Mouse (Mus musculus): ENCODE data around the gene Ttll7. TPM values are rescaled to one million over a fixed set of nuclear protein-coding genes. Genes with fewer than 3 reads are reported as not detected.

The Ttll7 gene
- polyA plus RNA-seq, 1 experiment from 2014 or later, result 0.52 TPM

DNA sequence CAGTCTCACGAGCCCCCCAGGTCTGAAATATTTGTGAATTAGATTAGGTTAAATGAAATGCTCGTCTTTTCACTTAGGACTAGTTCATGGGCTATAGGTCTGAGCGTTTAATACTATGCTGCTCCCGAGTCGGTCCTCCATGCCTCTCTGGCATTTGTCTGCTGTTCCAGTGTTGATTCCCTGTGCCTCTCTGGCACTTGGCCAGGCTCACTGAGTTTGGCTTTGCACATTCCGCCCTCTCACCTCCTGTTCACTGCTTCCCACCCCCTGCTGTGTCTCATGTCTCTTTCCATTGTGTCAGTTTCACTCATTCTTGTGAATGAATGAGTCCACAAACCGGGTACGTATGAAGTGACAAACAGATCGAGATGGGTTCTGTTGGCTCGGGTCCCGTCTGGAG lies 66.2 kb downstream of the Ttll7 start:
- no peak for TF ChIP-seq CTCF (IDR thresholded peaks at IDR 0.05; ENCODE audit: low read depth)
- TF ChIP-seq EP300 (IDR thresholded peaks at IDR 0.05; ENCODE audit: low read depth), result no peak
- Histone ChIP-seq H3K4me3 (ENCODE audit: low read depth, low read length) (no peak overlapping the region), H3K9ac (replicated peaks) (no peak overlapping the region), H3K4me2 (ENCODE audit: low read depth, low read length) (no peak overlapping the region), H3K36me3 (replicated peaks; ENCODE audit: insufficient read depth, low read length) (no peaks in the 10 kb centered on the region), H3K27ac (ENCODE audit: low read depth) (no peak overlapping the region), H3K4me1 (ENCODE audit: insufficient read depth) (no peaks in the 10 kb centered on the region), H3K9me3 (ENCODE audit: low read length) (no peaks in the 10 kb centered on the region), H3K27me3 (ENCODE audit: insufficient read depth, low read length) (no peaks in the 10 kb centered on the region)
- 78% methylated on average over 11 of the region's 11 CpGs for WGBS (ENCODE audit: insufficient replicate concordance)
- DNase-seq, result no peak
- no peak for ATAC-seq

DNA sequence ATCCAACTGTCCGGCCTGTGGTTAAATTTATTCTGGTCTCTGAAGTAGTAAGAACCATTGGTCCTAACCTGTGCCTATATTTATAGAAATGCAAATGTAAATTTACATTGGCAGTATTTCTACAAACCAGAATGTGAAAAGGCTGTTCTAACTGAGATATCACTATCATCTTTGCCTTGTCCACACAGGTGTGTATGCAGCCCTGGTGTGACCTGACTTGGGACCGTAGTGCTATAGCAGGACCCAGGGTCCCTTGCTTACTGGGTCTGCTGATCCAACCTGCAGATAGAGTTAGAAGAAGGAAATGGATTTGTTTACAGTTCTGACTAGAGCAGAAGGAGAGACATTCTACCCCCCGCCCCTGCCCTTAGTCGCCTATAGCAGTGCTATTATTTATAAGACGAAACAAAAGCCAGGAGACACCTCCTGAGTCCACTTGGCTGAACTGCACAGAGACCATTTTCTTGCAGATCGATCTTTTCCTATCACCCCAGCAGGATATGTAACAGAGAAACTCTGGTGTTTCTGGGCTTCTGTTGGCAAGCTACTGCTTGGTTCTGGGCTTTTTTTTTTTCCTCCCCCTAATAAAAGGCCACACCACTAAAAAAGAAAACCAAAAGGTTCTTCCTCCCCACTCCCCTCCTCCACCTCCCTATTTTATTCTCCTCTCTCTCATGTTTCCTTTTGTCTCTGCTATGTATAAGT lies 75.3 kb downstream of the Ttll7 start:
- TF ChIP-seq EP300 (IDR thresholded peaks at IDR 0.05; ENCODE audit: low read depth) (no peak), CTCF (IDR thresholded peaks at IDR 0.05; ENCODE audit: low read depth) (no peak)
- Histone ChIP-seq H3K36me3 (replicated peaks; ENCODE audit: insufficient read depth, low read length) (no peaks in the 10 kb centered on the region), H3K4me3 (ENCODE audit: low read depth, low read length) (no peak overlapping the region), H3K9ac (replicated peaks) (no peak overlapping the region), H3K9me3 (ENCODE audit: low read length) (no peaks in the 10 kb centered on the region), H3K4me2 (ENCODE audit: low read depth, low read length) (no peak overlapping the region), H3K27ac (ENCODE audit: low read depth) (no peak overlapping the region), H3K4me1 (ENCODE audit: insufficient read depth) (no peaks in the 10 kb centered on the region), H3K27me3 (ENCODE audit: insufficient read depth, low read length) (no peaks in the 10 kb centered on the region)
- WGBS (ENCODE audit: insufficient replicate concordance), result 80% methylated on average over 6 of the region's 6 CpGs
- no peak for ATAC-seq
- DNase-seq, result no peak

DNA sequence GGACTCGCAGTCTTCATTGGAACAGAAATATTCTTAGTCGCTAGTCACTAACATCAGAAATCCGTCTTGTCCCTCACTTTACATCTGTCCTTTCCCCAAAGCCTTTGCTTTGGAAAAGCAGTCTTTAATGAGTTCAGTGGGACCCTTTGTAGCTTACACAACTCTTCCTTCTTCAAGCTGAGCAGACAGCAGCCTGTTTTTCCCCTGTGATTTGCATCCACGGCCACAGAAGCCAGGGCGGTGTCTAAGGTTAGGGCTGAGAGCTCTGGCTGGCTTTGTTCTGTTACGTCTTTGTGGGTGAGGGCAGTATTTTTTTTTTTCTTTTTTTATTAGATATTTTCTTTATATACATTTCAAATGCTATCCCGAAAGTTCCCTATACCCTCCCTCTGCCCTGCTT lies 76.0 kb downstream of the Ttll7 start:
- 82% methylated on average over 7 of the region's 7 CpGs for WGBS (ENCODE audit: insufficient replicate concordance)

DNA sequence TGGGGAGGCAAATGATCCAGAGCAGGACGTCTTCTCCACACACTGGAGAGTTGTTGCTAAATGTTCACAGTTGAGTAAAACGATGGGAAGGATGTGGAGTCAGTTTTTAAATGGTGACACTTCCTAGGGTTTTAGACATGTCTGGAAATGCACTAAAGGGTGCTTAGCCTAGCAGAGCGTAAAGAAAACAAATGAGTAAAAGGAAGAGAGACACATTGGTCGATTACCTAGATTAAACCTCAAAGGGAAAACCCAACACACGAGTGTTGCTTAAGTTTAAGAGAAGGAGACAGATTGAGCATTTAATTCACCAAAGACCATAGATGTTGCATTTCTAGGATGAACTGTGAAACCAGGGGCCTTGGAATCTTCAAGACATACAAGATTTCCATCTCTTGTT lies 76.8 kb downstream of the Ttll7 start:
- Histone ChIP-seq H3K9ac (replicated peaks) (no peak overlapping the region), H3K27ac (ENCODE audit: low read depth) (no peak overlapping the region), H3K9me3 (ENCODE audit: low read length) (no peaks in the 10 kb centered on the region), H3K36me3 (replicated peaks; ENCODE audit: insufficient read depth, low read length) (no peaks in the 10 kb centered on the region), H3K4me2 (ENCODE audit: low read depth, low read length) (no peak overlapping the region), H3K27me3 (ENCODE audit: insufficient read depth, low read length) (no peaks in the 10 kb centered on the region), H3K4me3 (ENCODE audit: low read depth, low read length) (no peak overlapping the region), H3K4me1 (ENCODE audit: insufficient read depth) (no peaks in the 10 kb centered on the region)
- TF ChIP-seq CTCF (IDR thresholded peaks at IDR 0.05; ENCODE audit: low read depth) (no peak), EP300 (IDR thresholded peaks at IDR 0.05; ENCODE audit: low read depth) (no peak)
- ATAC-seq, result no peak
- no peak for DNase-seq
- WGBS (ENCODE audit: insufficient replicate concordance), result 68% methylated on average over 5 of the region's 5 CpGs

More for the DNA sequence above, 76.0 kb downstream of the Ttll7 start:
- DNase-seq (no peak), ATAC-seq (no peak)
- TF ChIP-seq CTCF (IDR thresholded peaks at IDR 0.05; ENCODE audit: low read depth) (no peak), EP300 (IDR thresholded peaks at IDR 0.05; ENCODE audit: low read depth) (no peak)
- Histone ChIP-seq H3K36me3 (replicated peaks; ENCODE audit: insufficient read depth, low read length) (no peaks in the 10 kb centered on the region), H3K4me3 (ENCODE audit: low read depth, low read length) (no peak overlapping the region), H3K9me3 (ENCODE audit: low read length) (no peaks in the 10 kb centered on the region), H3K9ac (replicated peaks) (no peak overlapping the region), H3K27me3 (ENCODE audit: insufficient read depth, low read length) (no peaks in the 10 kb centered on the region), H3K27ac (ENCODE audit: low read depth) (no peak overlapping the region), H3K4me2 (ENCODE audit: low read depth, low read length) (no peak overlapping the region), H3K4me1 (ENCODE audit: insufficient read depth) (no peaks in the 10 kb centered on the region)

DNA sequence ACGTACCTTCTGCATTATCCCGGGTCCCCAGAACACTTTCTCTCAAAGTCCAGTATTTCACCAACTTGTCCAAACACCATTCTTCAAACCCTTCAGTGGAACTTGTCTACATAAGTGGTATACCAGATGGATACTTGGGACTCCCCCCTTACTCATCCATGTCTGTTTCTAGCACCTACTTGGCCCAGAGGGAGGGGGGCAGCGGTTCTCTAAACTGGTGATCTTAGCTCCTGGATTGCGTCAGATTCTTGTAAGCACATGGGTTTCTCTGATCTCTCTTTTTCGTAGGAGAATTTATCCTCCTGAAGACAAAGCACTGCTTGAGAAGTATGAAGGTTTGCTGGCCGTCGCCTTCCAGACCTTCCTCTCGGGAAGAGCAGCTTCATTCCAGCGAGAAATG lies 79.0 kb downstream of the Ttll7 start:
- ATAC-seq (no peak), DNase-seq (no peak)
- Histone ChIP-seq H3K9ac (replicated peaks) (no peak overlapping the region), H3K36me3 (replicated peaks; ENCODE audit: insufficient read depth, low read length) (no peaks in the 10 kb centered on the region), H3K4me3 (ENCODE audit: low read depth, low read length) (no peak overlapping the region), H3K4me2 (ENCODE audit: low read depth, low read length) (no peak overlapping the region), H3K27ac (ENCODE audit: low read depth) (no peak overlapping the region), H3K4me1 (ENCODE audit: insufficient read depth) (no peaks in the 10 kb centered on the region), H3K9me3 (ENCODE audit: low read length) (no peaks in the 10 kb centered on the region), H3K27me3 (ENCODE audit: insufficient read depth, low read length) (no peaks in the 10 kb centered on the region)
- TF ChIP-seq CTCF (IDR thresholded peaks at IDR 0.05; ENCODE audit: low read depth) (no peak), EP300 (IDR thresholded peaks at IDR 0.05; ENCODE audit: low read depth) (no peak)
- WGBS (ENCODE audit: insufficient replicate concordance), result 79% methylated on average over 9 of the region's 9 CpGs

DNA sequence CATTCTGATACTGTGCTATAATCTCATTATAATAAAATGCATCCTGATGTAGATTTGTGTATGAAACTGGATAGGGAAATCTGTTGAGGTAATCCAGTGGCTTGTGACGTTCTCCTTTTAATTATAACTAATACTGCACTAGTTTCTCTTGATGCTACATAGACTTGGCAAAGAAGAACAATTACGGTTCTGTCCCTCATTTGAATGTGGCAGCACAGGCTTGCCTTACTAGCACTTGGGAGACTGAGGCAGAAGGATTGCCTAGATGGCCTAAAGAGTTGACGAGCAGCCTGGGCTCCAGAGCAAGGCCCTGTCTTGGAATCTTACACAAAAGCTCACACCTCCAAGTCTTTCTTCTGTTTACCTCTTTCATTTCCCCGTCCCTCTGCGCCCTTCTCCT lies 80.3 kb downstream of the Ttll7 start:
- 72% methylated on average over 5 of the region's 5 CpGs for WGBS (ENCODE audit: insufficient replicate concordance)
- H3K9me3 ChIP-seq (ENCODE audit: low read length), result no peaks in the 10 kb centered on the region
- no peak overlapping the region for H3K9ac ChIP-seq (replicated peaks)
- H3K36me3 ChIP-seq (replicated peaks; ENCODE audit: insufficient read depth, low read length), result no peaks in the 10 kb centered on the region
- TF ChIP-seq EP300 (IDR thresholded peaks at IDR 0.05; ENCODE audit: low read depth), result no peak
- no peak for DNase-seq
- ATAC-seq, result no peak
- no peak overlapping the region for H3K4me2 ChIP-seq (ENCODE audit: low read depth, low read length)
- no peaks in the 10 kb centered on the region for H3K4me1 ChIP-seq (ENCODE audit: insufficient read depth)
- H3K27me3 ChIP-seq (ENCODE audit: insufficient read depth, low read length), result no peaks in the 10 kb centered on the region
- H3K4me3 ChIP-seq (ENCODE audit: low read depth, low read length), result no peak overlapping the region
- no peak overlapping the region for H3K27ac ChIP-seq (ENCODE audit: low read depth)

DNA sequence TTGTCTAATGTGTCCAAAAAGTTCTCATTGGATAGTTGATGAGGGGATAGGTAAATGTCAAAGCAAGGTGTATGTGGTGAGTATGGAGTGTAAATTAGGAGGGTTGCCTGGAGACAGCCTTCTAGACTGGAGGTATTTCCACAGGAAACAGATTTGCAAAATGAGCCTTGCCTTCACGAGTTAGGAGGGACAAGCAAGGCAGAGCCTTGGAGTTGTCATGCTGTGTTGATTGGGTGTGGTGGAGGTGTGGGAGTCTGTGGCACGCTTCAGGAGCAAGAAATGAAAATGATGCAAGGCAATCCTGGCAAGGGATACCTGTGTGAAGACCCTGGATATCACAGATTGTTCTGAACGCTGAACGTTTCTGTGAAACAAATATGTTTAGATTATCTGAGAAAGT lies 84.7 kb downstream of the Ttll7 start:
- H3K4me3 ChIP-seq (ENCODE audit: low read depth, low read length), result no peak overlapping the region
- H3K36me3 ChIP-seq (replicated peaks; ENCODE audit: insufficient read depth, low read length), result no peaks in the 10 kb centered on the region
- no peaks in the 10 kb centered on the region for H3K4me1 ChIP-seq (ENCODE audit: insufficient read depth)
- H3K27ac ChIP-seq (ENCODE audit: low read depth), result no peak overlapping the region
- TF ChIP-seq CTCF (IDR thresholded peaks at IDR 0.05; ENCODE audit: low read depth) (no peak), EP300 (IDR thresholded peaks at IDR 0.05; ENCODE audit: low read depth) (no peak)
- WGBS (ENCODE audit: insufficient replicate concordance), result 57% methylated on average over 4 of the region's 4 CpGs
- DNase-seq (no peak), ATAC-seq (no peak)
- no peak overlapping the region for H3K9ac ChIP-seq (replicated peaks)
- H3K9me3 ChIP-seq (ENCODE audit: low read length), result no peaks in the 10 kb centered on the region
- H3K4me2 ChIP-seq (ENCODE audit: low read depth, low read length), result no peak overlapping the region
- no peaks in the 10 kb centered on the region for H3K27me3 ChIP-seq (ENCODE audit: insufficient read depth, low read length)
